ENCODE assay signal across 20 mouse cellular contexts in the genomic region with DNA sequence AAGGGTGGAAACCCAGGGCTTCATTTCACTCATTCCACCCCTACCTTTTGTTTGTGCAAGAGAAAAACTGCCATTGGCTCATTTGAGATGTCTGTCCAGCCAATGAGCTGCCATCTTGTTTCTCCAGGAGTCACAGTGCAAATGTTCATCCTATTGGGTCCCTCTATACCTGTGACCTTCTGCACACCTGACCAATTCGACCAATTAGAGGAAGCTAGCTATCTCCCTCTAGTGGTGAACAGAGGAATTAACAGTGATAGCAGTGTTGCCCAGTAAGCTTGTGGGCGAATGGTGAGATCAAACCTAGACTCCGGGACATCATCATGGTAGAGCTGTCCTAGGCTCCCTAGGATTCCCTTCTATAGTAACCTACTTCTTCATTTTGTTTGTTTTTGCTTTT.
DNase-seq lines count a peak whose midpoint lies in the region; ATAC-seq and TF ChIP-seq lines count a peak whose summit lies in the region.
"Had no signal": no experiment of that assay in that cellular context is flagged by ENCODE, and none has a peak within 500 bp of the region (broad histone marks: within the 10 kb centered on the region; RNA-seq: fewer than 3 reads in every experiment).

No protein-coding gene starts in this region.

- no peak overlapping the region for H3K4me2 ChIP-seq in forebrain, postnatal 0 days (ENCODE audit: low read depth)
- no peak overlapping the region for H3K4me2 ChIP-seq in forebrain, embryonic 12.5 days
- no peak overlapping the region for H3K4me2 ChIP-seq in forebrain, embryonic 14.5 days (ENCODE audit: low read length)
- H3K4me2 ChIP-seq: heart, embryonic 12.5 days; kidney, embryonic 15.5 days; liver, embryonic 15.5 days; neural tube, embryonic 15.5 days had no signal

- no peak overlapping the region for H3K9ac ChIP-seq in forebrain, postnatal 0 days
- H3K9ac ChIP-seq in forebrain, embryonic 12.5 days, result no peak overlapping the region
- no peak overlapping the region for H3K9ac ChIP-seq in forebrain, embryonic 14.5 days (ENCODE audit: low read length)
- H3K9ac ChIP-seq: heart, embryonic 12.5 days; kidney, embryonic 15.5 days; liver, embryonic 15.5 days; neural tube, embryonic 15.5 days had no signal

- no peak for DNase-seq in forebrain, postnatal 0 days
- DNase-seq in left cerebral cortex, adult 2 months (ENCODE audit: extremely low spot score in 1 of 2, low spot score in 2 of 2), result no peak
- DNase-seq in left cerebral cortex, postnatal 4 days, result no peak
- DNase-seq in 416B (ENCODE audit: low read depth) (peak; percentile 1), ZHBTc4 (ENCODE audit: low read depth, low spot score) (peak; percentile 41)
- DNase-seq in forebrain, embryonic 14.5 days (ENCODE audit: low spot score), result no peak
- no peak for DNase-seq in Muller cell, postnatal 12 days (ENCODE audit: inconsistent ontology term)
- DNase-seq: cerebellum, postnatal 10 days; embryo, embryonic 11 days; heart, postnatal 36 days; lung, postnatal 36 days; right cerebral cortex, postnatal 4 days; thymus, adult 18-20 months had no signal

- H3K36me3 ChIP-seq in forebrain, postnatal 0 days (ENCODE audit: insufficient read depth), result no peaks in the 10 kb centered on the region
- H3K36me3 ChIP-seq in forebrain, embryonic 12.5 days (replicated peaks), result no peaks in the 10 kb centered on the region
- no peaks in the 10 kb centered on the region for H3K36me3 ChIP-seq in forebrain, embryonic 14.5 days (ENCODE audit: control insufficient read depth, insufficient read depth, low read length)
- H3K36me3 ChIP-seq: heart, embryonic 12.5 days; kidney, embryonic 15.5 days; liver, embryonic 15.5 days; midbrain, embryonic 10.5 days; neural tube, embryonic 15.5 days had no signal

- TF ChIP-seq CTCF in forebrain, postnatal 0 days (IDR thresholded peaks at IDR 0.05; ENCODE audit: low read depth), result peak; percentile 39
- peak; percentile 17 for TF ChIP-seq CTCF in left cerebral cortex, adult 2 months (IDR thresholded peaks at IDR 0.05)

- H3K4me1 ChIP-seq in forebrain, postnatal 0 days (ENCODE audit: insufficient read depth), result no peaks in the 10 kb centered on the region
- no peaks in the 10 kb centered on the region for H3K4me1 ChIP-seq in forebrain, embryonic 12.5 days
- H3K4me1 ChIP-seq in forebrain, embryonic 14.5 days (ENCODE audit: control insufficient read depth, insufficient read depth, low read length), result no peaks in the 10 kb centered on the region
- H3K4me1 ChIP-seq: heart, embryonic 12.5 days; liver, embryonic 15.5 days; midbrain, embryonic 10.5 days; neural tube, embryonic 15.5 days had no signal

- H3K27me3 ChIP-seq in forebrain, postnatal 0 days (ENCODE audit: insufficient read depth, low read length), result no peaks in the 10 kb centered on the region
- no peaks in the 10 kb centered on the region for H3K27me3 ChIP-seq in forebrain, embryonic 12.5 days
- no peaks in the 10 kb centered on the region for H3K27me3 ChIP-seq in forebrain, embryonic 14.5 days (replicated peaks; ENCODE audit: control insufficient read depth, insufficient read depth, low read length)
- H3K27me3 ChIP-seq: heart, embryonic 12.5 days; kidney, embryonic 15.5 days; liver, embryonic 15.5 days; neural tube, embryonic 15.5 days had no signal

- no peak for ATAC-seq in forebrain, postnatal 0 days
- no peak for ATAC-seq in forebrain, embryonic 12.5 days (ENCODE audit: low FRiP score)
- ATAC-seq in forebrain, embryonic 14.5 days, result no peak

- H3K9me3 ChIP-seq in forebrain, postnatal 0 days (ENCODE audit: low read length), result no peaks in the 10 kb centered on the region
- no peaks in the 10 kb centered on the region for H3K9me3 ChIP-seq in forebrain, embryonic 12.5 days
- H3K9me3 ChIP-seq in forebrain, embryonic 14.5 days (replicated peaks; ENCODE audit: control insufficient read depth, low read length), result no peaks in the 10 kb centered on the region
- H3K9me3 ChIP-seq: kidney, embryonic 15.5 days; liver, embryonic 15.5 days; midbrain, embryonic 10.5 days; neural tube, embryonic 15.5 days had no signal

- H3K27ac ChIP-seq in forebrain, postnatal 0 days (ENCODE audit: low read depth, low read length), result no peak overlapping the region
- no peak overlapping the region for H3K27ac ChIP-seq in forebrain, embryonic 12.5 days
- no peak overlapping the region for H3K27ac ChIP-seq in left cerebral cortex, adult 2 months
- H3K27ac ChIP-seq in forebrain, embryonic 14.5 days (ENCODE audit: low read depth, low read length), result no peak overlapping the region
- H3K27ac ChIP-seq: kidney, embryonic 15.5 days; liver, embryonic 15.5 days; midbrain, embryonic 10.5 days; neural tube, embryonic 15.5 days had no signal

- intact Hi-C loops in left cerebral cortex, adult 2 months (cut with DNase I), result no loop called here
- intact Hi-C loops in left cerebral cortex, postnatal 4 days (cut with DNase I), result no loop called here

- 91% methylated on average over 3 of the region's 3 CpGs for WGBS in forebrain, postnatal 0 days
- 89% methylated on average over 3 of the region's 3 CpGs for WGBS in forebrain, embryonic 12.5 days
- 92% methylated on average over 3 of the region's 3 CpGs for WGBS in forebrain, embryonic 14.5 days

- no peak overlapping the region for H3K4me3 ChIP-seq in forebrain, postnatal 0 days (ENCODE audit: low read depth, low read length)
- no peak overlapping the region for H3K4me3 ChIP-seq in forebrain, embryonic 12.5 days (replicated peaks)
- no peak overlapping the region for H3K4me3 ChIP-seq in left cerebral cortex, adult 2 months
- no peak overlapping the region for H3K4me3 ChIP-seq in forebrain, embryonic 14.5 days (ENCODE audit: low read depth, low read length)
- H3K4me3 ChIP-seq: heart, embryonic 12.5 days; kidney, embryonic 15.5 days; liver, embryonic 15.5 days; midbrain, embryonic 10.5 days; myocyte; neural tube, embryonic 15.5 days had no signal

Comparison
In these comparisons a context has a peak if more than half of its experiments do, and no peak if none do; other contexts are left out.
1. DNase-seq: peak in 416B (single experiment) and ZHBTc4 (single experiment); none in forebrain, postnatal 0 days (single experiment), left cerebral cortex, adult 2 months (0 of 2), left cerebral cortex, postnatal 4 days (single experiment), forebrain, embryonic 14.5 days (single experiment) and Muller cell, postnatal 12 days (single experiment).